Mouse (Mus musculus) hindbrain, embryonic 10.5 days (tissue): ENCODE results near the gene Rpl29. TPM values are rescaled to one million over a fixed set of nuclear protein-coding genes. Genes with fewer than 3 reads are reported as not detected.

Experiments used
- DNase-seq: peaks from one replicate; pipeline ENCODE4 v3.0.0-alpha.2; 2017; ENCODE audit warnings: low spot score
- H3K27ac ChIP-seq: fragments of 300-500 bp; sonication (generic); 2 replicates; pipeline ENCODE4 v1.5.1; 2016; ENCODE audit warnings: mild to moderate bottlenecking, moderate library complexity
- H3K27me3 ChIP-seq: fragments of 300-500 bp; sonication (generic); 2 replicates; pipeline ENCODE4 v1.6.1; 2016; ENCODE audit warnings: mild to moderate bottlenecking; ENCODE audit not compliant: poor library complexity, insufficient read depth, severe bottlenecking
- H3K36me3 ChIP-seq: fragments of 300-500 bp; sonication (generic); 2 replicates; pipeline ENCODE4 v1.6.1; 2016; ENCODE audit warnings: mild to moderate bottlenecking, moderate library complexity
- H3K4me1 ChIP-seq: fragments of 300-500 bp; sonication (generic); replicated peaks from 2 replicates; pipeline ENCODE4 v1.6.1; 2016; ENCODE audit warnings: mild to moderate bottlenecking
- H3K4me3 ChIP-seq: fragments of 300-500 bp; sonication (generic); 2 replicates; pipeline ENCODE4 v1.5.1; 2016; ENCODE audit warnings: mild to moderate bottlenecking, moderate library complexity
- H3K9me3 ChIP-seq: fragments of 300-500 bp; sonication (generic); 2 replicates; pipeline ENCODE4 v1.6.1; 2016; ENCODE audit warnings: mild to moderate bottlenecking, moderate library complexity
- WGBS: fragments of 180-500 bp; shearing (Covaris S2); methylation state at CpG from one replicate; pipeline ENCODE4 v1.1.7; 2016; 5-methylcytosine and 5-hydroxymethylcytosine counted together
- polyA plus RNA-seq: library from polyadenylated mRNA; unstranded; fragments of >200 nt; fragmentation: Nextera tagmentation; extraction: Ambion mirVana; gene quantifications from 2 replicates; pipeline ENCODE4 v1.2.1, GENCODE M21; 2016

The Rpl29 gene
- polyA plus RNA-seq, result 912 and 973 TPM in 2 replicates

DNA sequence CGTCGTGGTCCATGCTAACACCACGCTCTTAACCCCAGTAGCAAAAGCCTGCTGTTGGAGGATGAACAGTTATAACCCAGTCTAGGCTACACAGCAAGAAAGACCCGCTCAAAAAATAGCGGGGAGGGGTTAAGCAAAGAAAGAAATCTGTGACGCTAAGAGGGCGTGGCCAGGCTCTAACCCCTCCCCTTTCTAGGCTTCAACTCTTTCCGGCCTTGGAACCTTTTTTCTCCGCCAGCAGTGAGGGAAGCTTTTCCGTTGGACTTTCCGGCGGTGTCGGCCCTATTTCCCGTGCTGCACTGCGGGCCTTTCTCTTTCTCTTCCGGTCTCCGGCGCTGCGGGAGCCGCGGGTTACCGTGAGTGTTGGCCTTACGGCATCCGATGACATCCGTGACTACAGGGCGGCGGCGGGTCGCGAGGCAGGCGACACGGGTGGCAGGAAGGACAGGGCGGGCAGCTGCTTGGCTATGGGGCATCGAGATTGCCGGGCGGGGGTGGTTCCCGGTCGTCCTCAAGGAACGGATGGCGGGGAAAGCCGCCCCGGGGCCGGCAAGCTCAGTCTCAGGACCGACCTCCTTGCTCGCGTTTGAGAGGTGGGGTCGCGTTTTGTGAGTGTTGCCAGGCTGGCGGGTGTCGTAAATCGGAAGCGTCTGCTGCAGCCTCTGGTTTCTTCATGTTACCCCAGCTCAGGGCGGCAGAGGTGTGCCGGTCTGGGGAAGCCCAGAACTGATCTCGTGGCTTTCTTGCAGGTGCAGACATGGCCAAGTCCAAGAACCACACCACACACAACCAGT is at the start of gene Rpl29:
Gene Rpl29, plus strand, starts transcription at position 234 of the 794 bp plus-strand sequence.
- H3K4me3 ChIP-seq, result peak within 1 kb of the TSS; percentile 91
- no peaks in the 10 kb centered on the region for H3K27me3 ChIP-seq
- under 1% methylated on average over 55 of the region's 55 CpGs for WGBS
- peaks cover 20% of the 10 kb centered on the region for H3K4me1 ChIP-seq
- H3K9me3 ChIP-seq, result no peaks in the 10 kb centered on the region
- peaks cover 43% of the 10 kb centered on the region for H3K36me3 ChIP-seq
- H3K27ac ChIP-seq, result peak within 1 kb of the TSS; percentile 97
- DNase-seq, result peak; percentile 95

DNA sequence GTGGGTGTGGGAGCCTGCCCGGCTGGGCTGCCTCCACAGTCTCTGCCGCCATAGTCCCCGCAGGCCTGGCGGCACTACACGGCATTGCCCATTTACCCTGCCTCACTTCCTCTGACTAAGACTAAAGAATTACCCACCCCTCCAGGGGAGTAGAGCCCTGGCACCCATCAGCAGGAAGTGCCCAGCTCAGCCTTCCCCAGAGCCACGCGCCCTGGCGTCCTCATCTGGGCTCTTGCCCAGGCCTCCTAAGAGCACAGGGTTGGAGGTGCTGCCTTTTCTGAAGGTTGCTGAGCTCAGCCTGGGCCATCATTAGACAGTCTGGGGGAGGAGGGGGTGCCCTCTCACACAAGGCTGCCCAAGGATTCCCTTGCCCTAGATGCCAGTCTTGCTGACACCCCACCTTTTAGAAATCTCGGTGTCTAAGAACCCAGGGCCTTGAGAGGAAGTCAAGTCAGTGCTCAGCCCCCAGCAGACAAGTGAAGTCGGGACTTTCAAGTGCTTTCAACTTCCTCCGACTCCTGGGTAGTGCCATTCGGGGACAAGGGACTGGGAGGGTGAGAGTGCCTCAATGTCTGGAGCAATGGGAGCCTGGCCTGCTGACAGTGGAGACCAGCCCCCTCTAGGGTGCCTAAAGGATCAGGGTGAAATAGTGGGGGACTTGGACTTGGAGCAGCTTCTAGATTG is 42.9 kb upstream of the Rpl29 start:
- no peak for DNase-seq
- H3K4me1 ChIP-seq, result peaks cover 27% of the 10 kb centered on the region
- no peak overlapping the region for H3K27ac ChIP-seq
- no peaks in the 10 kb centered on the region for H3K27me3 ChIP-seq
- 88% methylated on average over 12 of the region's 12 CpGs for WGBS
- no peak overlapping the region for H3K4me3 ChIP-seq
- no peaks in the 10 kb centered on the region for H3K36me3 ChIP-seq
- no peaks in the 10 kb centered on the region for H3K9me3 ChIP-seq

DNA sequence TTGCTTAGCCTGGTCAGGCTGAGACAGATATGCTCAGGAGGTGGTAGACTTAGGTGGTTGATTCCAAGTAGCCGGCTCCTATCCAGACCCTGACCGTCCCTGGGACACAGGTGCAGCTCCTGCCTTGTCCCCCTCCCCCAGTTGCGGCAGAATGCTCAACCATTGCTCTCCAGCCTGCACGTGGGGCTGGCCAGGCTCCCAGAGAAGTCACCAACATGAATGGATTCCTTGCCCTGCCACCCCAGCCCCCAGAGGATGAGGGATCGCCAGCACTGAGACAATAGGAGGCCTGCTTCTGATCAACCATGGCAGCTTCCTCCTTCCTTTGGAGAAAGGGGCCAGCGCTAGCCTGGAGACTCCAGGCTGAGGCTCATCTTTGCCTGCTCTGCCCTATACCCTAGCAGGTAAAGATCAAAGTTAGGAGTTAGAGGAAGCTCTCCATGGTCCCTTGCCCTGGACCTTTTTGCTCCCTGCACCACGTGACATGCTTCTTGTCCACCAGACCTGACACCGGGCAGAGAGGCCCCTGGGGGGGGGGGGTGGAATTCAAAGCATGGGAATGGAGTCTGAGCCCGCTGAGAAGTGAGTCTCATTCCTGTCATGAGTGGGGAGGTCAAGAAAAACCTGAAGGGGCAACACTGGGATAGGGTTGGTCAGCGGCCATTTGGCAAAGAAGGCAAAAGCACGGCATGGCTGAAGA is 36.3 kb upstream of the Rpl29 start:
- WGBS, result 75% methylated on average over 11 of the region's 11 CpGs
- Histone ChIP-seq H3K27ac (peak overlapping the region; percentile 71), H3K4me1 (peaks cover 36% of the 10 kb centered on the region), H3K9me3 (no peaks in the 10 kb centered on the region), H3K4me3 (no peak overlapping the region), H3K27me3 (no peaks in the 10 kb centered on the region; the same call in 1 of the 2 replicates), H3K36me3 (no peaks in the 10 kb centered on the region)
- no peak for DNase-seq

DNA sequence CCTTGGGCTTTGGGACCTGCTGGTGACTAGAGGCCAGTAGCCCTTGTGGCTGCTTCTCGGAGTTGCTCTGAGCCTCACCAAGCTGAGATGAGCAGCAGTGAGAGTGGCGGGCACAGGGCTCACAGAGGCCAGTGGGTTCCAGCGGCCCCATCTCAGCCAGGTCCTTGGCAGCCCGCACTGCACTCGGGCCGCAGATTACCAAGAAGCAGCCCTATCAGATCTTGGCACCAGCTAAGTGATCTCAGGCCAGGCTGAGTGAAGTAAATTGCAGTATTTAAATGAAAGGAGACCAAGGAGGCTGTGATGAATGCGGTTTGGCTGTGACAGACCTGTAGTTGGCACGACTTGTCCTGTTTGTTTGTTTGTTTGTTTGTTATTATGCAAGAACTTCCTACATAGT is 35.7 kb upstream of the Rpl29 start:
- Histone ChIP-seq H3K4me3 (no peak overlapping the region), H3K4me1 (peaks cover 36% of the 10 kb centered on the region), H3K27ac (peak overlapping the region; percentile 71), H3K27me3 (no peaks in the 10 kb centered on the region; the same call in 1 of the 2 replicates), H3K36me3 (no peaks in the 10 kb centered on the region), H3K9me3 (no peaks in the 10 kb centered on the region)
- no peak for DNase-seq
- WGBS, result 89% methylated on average over 8 of the region's 8 CpGs

DNA sequence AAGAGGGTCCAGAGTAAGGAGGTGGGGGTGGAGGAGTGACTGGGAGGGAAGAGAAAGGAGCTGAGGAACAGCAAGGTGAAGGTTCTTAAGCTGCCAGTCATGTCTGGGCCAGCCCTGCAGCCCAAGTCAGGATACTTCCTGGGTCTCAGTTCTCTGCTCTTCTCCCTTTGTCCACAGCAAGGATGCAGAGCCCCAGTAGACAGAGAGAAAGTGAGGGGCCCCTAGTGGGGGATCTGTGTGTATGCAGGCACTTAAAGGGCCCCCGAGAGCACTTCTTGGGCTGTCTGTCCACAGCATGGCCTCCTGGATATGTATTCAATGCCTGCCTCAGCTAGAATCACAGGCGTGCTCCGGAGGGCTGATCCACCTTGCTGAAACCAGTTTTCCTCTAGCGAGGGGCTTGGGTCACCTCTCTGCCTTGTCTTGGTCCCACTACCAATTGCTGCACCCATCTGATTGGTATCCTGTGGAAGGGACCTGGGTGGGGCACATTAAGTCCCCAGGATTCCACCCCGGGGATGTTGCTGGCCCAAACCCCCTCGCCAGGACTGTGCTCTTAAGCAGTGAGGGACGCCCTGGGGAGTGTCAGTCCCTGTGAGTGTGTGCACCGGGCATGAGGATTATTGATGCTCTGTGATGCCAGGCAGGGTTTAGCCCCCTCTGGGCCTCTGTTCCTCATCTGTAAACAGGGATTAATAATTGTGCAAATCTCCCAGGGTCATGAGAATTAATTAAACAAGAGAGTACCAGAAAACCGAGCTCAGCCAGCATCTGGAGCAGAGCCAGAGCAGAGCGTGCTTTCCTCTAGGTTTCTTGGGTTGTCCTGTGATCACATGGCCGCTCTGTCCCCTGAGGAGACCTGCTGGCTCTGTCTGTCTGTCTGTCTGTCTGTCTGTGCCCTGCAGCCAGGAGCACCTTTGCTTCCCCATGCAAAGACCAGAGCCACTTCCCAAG is 34.3 kb upstream of the Rpl29 start:
- Histone ChIP-seq H3K36me3 (no peaks in the 10 kb centered on the region), H3K4me1 (peaks cover 36% of the 10 kb centered on the region), H3K27me3 (no peaks in the 10 kb centered on the region; the same call in 1 of the 2 replicates), H3K4me3 (no peak overlapping the region), H3K9me3 (no peaks in the 10 kb centered on the region), H3K27ac (peak overlapping the region; percentile 76)
- DNase-seq, result peak; percentile 43
- 55% methylated on average over 11 of the region's 11 CpGs for WGBS

DNA sequence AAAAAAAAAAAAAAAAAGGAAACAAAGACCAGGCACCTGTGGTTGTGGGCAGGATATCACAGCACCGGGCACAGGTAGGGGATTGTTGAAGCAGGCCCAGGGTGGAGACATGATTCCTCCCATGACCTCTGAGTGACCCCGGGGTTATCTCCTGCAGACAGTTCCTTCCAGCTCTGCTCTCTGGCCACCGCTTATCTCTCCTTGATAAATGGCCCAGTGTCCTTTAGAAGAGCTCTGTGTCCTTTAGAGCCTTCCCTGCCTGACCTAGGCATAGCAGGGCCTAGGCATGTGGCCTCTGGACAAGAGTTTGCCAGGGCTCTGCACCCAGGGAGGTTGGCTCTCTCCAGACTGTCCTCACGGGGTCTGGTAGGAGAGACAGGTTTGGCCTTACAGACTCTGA is 31.5 kb upstream of the Rpl29 start:
- no peak for DNase-seq
- H3K4me3 ChIP-seq, result no peak overlapping the region
- H3K27ac ChIP-seq, result peak overlapping the region; percentile 53; the same call in 1 of the 2 replicates
- no peaks in the 10 kb centered on the region for H3K36me3 ChIP-seq
- H3K4me1 ChIP-seq, result peaks cover 34% of the 10 kb centered on the region
- no peaks in the 10 kb centered on the region; the same call in 1 of the 2 replicates for H3K27me3 ChIP-seq
- no peaks in the 10 kb centered on the region for H3K9me3 ChIP-seq
- 90% methylated on average over 4 of the region's 4 CpGs for WGBS

DNA sequence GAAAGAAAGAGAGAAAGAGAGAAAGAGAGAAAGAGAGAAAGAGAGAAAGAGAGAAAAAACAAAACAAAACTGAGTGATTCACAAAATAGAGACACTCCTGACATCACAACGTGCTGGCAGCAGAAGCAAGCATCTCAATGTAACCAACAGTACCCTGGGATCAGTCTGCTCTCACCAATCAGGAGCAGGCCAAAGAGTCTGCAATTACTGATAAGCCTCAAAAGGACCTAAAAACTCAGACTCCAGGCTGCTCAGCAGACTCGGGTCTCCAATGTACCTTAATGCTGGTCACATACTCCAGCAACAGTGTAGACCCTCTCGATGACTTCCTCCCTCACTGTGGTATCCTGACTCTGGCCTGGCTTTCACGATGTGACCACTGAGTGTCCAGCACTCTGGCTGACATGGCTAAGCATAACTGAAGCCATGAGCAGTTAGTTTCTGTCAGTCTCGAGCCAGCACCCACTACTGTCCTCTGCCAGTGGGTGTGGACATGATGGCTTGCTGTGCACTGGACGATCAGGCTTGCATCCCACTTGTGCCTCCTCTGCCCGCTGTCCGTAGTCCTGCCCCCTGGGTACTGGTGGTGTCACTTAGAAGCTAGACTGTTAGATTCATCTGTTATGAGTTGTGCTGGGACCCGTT is 30.5 kb upstream of the Rpl29 start:
- Histone ChIP-seq H3K4me3 (no peak overlapping the region), H3K4me1 (peaks cover 32% of the 10 kb centered on the region), H3K27me3 (no peaks in the 10 kb centered on the region), H3K9me3 (no peaks in the 10 kb centered on the region), H3K36me3 (no peaks in the 10 kb centered on the region), H3K27ac (no peak overlapping the region)
- DNase-seq, result no peak
- 83% methylated on average over 9 of the region's 9 CpGs for WGBS

DNA sequence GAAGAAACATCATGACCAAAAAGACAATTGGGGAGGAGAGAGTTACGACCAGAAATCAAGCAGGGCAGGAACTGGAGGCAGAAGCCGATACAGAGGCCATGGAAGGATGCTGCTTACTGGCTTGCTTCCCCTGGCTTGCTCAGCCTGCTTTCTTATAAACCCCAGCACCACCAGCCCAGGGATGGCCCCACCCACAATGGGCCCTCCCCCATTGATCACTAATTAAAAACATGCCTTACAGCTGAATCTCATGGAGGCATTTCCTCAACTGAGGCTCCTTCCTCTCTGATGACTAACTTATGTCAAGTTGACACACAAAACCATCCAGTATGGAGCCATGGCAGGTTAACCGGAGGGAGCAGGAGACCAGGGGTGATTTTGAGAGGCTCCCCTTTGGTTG is 29.4 kb upstream of the Rpl29 start:
- Histone ChIP-seq H3K27me3 (no peaks in the 10 kb centered on the region), H3K4me1 (peaks cover 25% of the 10 kb centered on the region), H3K9me3 (no peaks in the 10 kb centered on the region), H3K27ac (no peak overlapping the region), H3K4me3 (no peak overlapping the region), H3K36me3 (no peaks in the 10 kb centered on the region)
- WGBS, result 80% methylated on average over 3 of the region's 3 CpGs
- no peak for DNase-seq

DNA sequence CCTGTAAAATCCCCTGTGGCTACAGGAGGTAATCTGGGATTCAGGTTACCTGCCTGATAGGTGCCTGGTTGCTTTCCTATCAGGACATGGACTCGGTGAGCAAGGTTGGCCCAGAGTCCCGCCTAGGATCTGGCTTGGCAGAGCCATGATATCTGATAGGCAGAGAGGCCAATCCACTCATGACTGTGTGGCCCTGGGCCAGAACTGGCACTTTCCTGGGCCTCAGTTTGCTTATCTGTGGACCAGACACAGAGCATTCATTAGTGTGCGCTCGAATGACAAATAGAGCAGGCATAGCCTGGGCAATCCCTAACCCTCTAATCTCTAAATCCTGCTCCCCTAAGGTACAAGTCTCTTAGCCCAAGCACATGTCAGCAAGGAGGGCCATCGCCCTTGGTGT is 27.1 kb upstream of the Rpl29 start:
- no peaks in the 10 kb centered on the region for H3K27me3 ChIP-seq
- H3K36me3 ChIP-seq, result no peaks in the 10 kb centered on the region
- no peaks in the 10 kb centered on the region for H3K9me3 ChIP-seq
- H3K4me1 ChIP-seq, result peaks cover 37% of the 10 kb centered on the region
- no peak overlapping the region for H3K4me3 ChIP-seq
- no peak for DNase-seq
- no peak overlapping the region for H3K27ac ChIP-seq
- WGBS, result 82% methylated on average over 5 of the region's 5 CpGs

DNA sequence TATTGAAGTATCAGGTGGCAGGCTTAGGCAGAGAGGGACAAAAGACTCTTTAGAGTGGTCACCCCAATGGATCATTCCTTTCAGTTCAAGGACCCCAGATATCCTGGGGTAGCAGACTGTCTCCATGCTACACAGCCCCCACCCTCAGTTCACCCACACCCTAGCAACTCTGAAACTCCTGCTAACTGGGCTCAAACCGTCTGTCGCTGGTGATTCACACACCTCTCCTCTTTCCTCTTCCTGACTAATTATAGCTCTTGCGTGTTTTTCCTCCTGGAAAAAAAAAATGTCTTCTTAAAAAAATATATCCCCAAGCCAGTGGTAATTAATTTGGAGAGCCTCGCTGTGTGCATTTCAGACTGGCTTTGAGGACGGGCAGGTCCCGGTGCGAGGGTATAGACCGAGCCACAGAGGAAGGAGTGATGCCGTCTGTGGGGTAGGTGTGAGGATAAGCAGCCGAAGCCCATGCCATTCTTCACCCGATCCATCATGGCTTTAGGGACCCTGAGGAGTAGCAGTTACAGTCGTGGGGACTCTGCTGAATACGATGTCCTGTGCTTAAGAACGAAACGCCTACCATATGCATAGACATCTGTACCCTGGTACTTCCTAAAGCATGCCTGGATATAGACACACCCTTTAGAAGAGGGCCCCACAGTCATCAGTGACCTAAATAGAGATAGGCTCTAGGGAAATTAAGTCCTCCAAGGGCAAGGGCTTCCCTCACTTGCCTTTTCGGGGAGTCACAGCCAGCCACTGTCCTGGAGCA is 26.5 kb upstream of the Rpl29 start:
- 86% methylated on average over 16 of the region's 16 CpGs for WGBS
- no peaks in the 10 kb centered on the region for H3K36me3 ChIP-seq
- no peak for DNase-seq
- H3K4me3 ChIP-seq, result no peak overlapping the region
- no peaks in the 10 kb centered on the region for H3K9me3 ChIP-seq
- peaks cover 35% of the 10 kb centered on the region for H3K4me1 ChIP-seq
- H3K27ac ChIP-seq, result no peak overlapping the region
- no peaks in the 10 kb centered on the region for H3K27me3 ChIP-seq

DNA sequence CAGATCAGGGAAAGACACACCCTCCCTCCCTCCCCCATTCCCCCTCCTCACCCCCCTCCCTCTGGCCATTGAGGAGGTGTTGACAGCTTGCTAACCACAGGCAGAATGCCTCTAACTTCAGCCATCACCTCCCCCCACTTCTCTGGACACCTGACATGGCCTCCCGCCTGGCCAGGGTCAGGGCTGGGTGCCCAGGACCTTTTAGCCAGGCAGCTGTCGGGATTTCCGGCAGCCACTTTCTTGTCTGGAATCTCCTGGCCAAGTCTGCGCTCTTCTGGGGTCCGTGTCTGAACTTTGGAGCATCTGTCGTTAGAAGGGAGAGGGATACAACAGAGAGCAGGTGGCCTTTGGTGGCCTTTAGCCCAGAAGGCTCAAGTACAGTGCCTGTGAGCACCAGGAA is 24.0 kb upstream of the Rpl29 start:
- Histone ChIP-seq H3K9me3 (peaks cover 4% of the 10 kb centered on the region), H3K27me3 (no peaks in the 10 kb centered on the region), H3K36me3 (no peaks in the 10 kb centered on the region), H3K4me1 (peaks cover 37% of the 10 kb centered on the region), H3K4me3 (no peak overlapping the region), H3K27ac (peak overlapping the region; percentile 60; the same call in 1 of the 2 replicates)
- peak; percentile 63 for DNase-seq
- WGBS, result 30% methylated on average over 6 of the region's 6 CpGs
